Mouse (Mus musculus) heart, embryonic 12.5 days (tissue): ENCODE data around the gene Ppp2r2c. TPM values are rescaled to one million over a fixed set of nuclear protein-coding genes. Genes with fewer than 3 reads are reported as not detected.
A peak's percentile ranks its signal among the peaks of the same experiment; 100 is the strongest.

ENCODE experiments used
- ATAC-seq: fragments of 200-750 bp; cut with Nextera tagmentation; 2 replicates; pipeline ENCODE4 v1.8.0; 2017; ENCODE audit warnings: moderate TSS enrichment, moderate library complexity; ENCODE audit not compliant: insufficient number of reproducible peaks, low FRiP score
- H3K27ac ChIP-seq: fragments of 300-500 bp; sonication (generic); 2 replicates; pipeline ENCODE4 v1.5.1; 2016; ENCODE audit warnings: mild to moderate bottlenecking, moderate library complexity; ENCODE audit not compliant: poor library complexity, severe bottlenecking
- H3K27me3 ChIP-seq: fragments of 300-500 bp; sonication (generic); replicated peaks from 2 replicates; pipeline ENCODE4 v1.6.1; 2016; ENCODE audit warnings: mild to moderate bottlenecking, moderate library complexity
- H3K36me3 ChIP-seq: fragments of 300-500 bp; sonication (generic); 2 replicates; pipeline ENCODE4 v1.6.1; 2016; ENCODE audit warnings: mild to moderate bottlenecking, moderate library complexity
- H3K4me1 ChIP-seq: fragments of 300-500 bp; sonication (generic); replicated peaks from 2 replicates; pipeline ENCODE4 v1.6.1; 2016; ENCODE audit warnings: mild to moderate bottlenecking
- H3K4me2 ChIP-seq: fragments of 300-500 bp; sonication (generic); 2 replicates; pipeline ENCODE4 v1.6.1; 2016; ENCODE audit warnings: mild to moderate bottlenecking, moderate library complexity
- H3K4me3 ChIP-seq: fragments of 300-500 bp; sonication (generic); 2 replicates; pipeline ENCODE4 v1.5.1; 2016; ENCODE audit warnings: mild to moderate bottlenecking
- H3K9ac ChIP-seq: fragments of 300-500 bp; sonication (generic); 2 replicates; pipeline ENCODE4 v1.6.1; 2016; ENCODE audit warnings: mild to moderate bottlenecking, moderate library complexity
- H3K9me3 ChIP-seq: fragments of 300-500 bp; sonication (generic); replicated peaks from 2 replicates; pipeline ENCODE4 v1.6.1; 2016; ENCODE audit warnings: mild to moderate bottlenecking, moderate library complexity
- WGBS: fragments of 180-500 bp; shearing (Covaris S2); methylation state at CpG from one replicate; pipeline ENCODE4 v1.1.7; 2016; 5-methylcytosine and 5-hydroxymethylcytosine counted together
- polyA plus RNA-seq: library from polyadenylated mRNA; unstranded; fragments of >200 nt; fragmentation: Nextera tagmentation; extraction: Ambion mirVana; gene quantifications from 2 replicates; pipeline ENCODE4 v1.2.1, GENCODE M21; 2016

The Ppp2r2c gene
- polyA plus RNA-seq, 1 experiment from 2014 or later, result 0.14 TPM

- no peaks in the 10 kb centered on the region for H3K9me3 ChIP-seq
- H3K4me2 ChIP-seq, result no peak overlapping the region
- ATAC-seq, result no peak
- 75% methylated on average over 10 of the region's 10 CpGs for WGBS
- H3K9ac ChIP-seq, result no peak overlapping the region
- H3K27ac ChIP-seq, result no peak overlapping the region
- H3K4me3 ChIP-seq, result no peak overlapping the region
- H3K27me3 ChIP-seq, result peaks cover 38% of the 10 kb centered on the region
- H3K36me3 ChIP-seq, result no peaks in the 10 kb centered on the region
- H3K4me1 ChIP-seq, result peaks cover 8% of the 10 kb centered on the region
Observed at GRCm38 (mm10) chr5:36895621-36896573, 27.6 kb downstream of the Ppp2r2c start.

GRCm38 (mm10) chr5:36897999-36898398 lies 29.7 kb downstream of the Ppp2r2c start:
- ATAC-seq, result no peak
- Histone ChIP-seq H3K4me2 (no peak overlapping the region), H3K9me3 (no peaks in the 10 kb centered on the region), H3K27ac (no peak overlapping the region), H3K27me3 (peaks cover 35% of the 10 kb centered on the region), H3K4me3 (no peak overlapping the region), H3K9ac (no peak overlapping the region), H3K36me3 (no peaks in the 10 kb centered on the region), H3K4me1 (no peaks in the 10 kb centered on the region; the same call in 1 of the 2 replicates)
- WGBS, result 75% methylated on average over 8 of the region's 8 CpGs

- H3K9ac ChIP-seq, result no peak overlapping the region
- peaks cover 29% of the 10 kb centered on the region for H3K27me3 ChIP-seq
- H3K4me1 ChIP-seq, result no peaks in the 10 kb centered on the region; the same call in 1 of the 2 replicates
- no peak for ATAC-seq
- no peak overlapping the region for H3K27ac ChIP-seq
- H3K9me3 ChIP-seq, result no peaks in the 10 kb centered on the region
- WGBS, result 66% methylated on average over 11 of the region's 11 CpGs
- H3K4me2 ChIP-seq, result no peak overlapping the region
- H3K4me3 ChIP-seq, result no peak overlapping the region
- H3K36me3 ChIP-seq, result no peaks in the 10 kb centered on the region
Observed at GRCm38 (mm10) chr5:36898415-36899109, 30.2 kb downstream of the Ppp2r2c start.

GRCm38 (mm10) chr5:36899392-36899791 lies 31.1 kb downstream of the Ppp2r2c start:
- no peak overlapping the region for H3K4me3 ChIP-seq
- H3K27me3 ChIP-seq, result peaks cover 28% of the 10 kb centered on the region
- H3K27ac ChIP-seq, result no peak overlapping the region
- no peak overlapping the region for H3K9ac ChIP-seq
- ATAC-seq, result no peak
- no peak overlapping the region for H3K4me2 ChIP-seq
- H3K9me3 ChIP-seq, result no peaks in the 10 kb centered on the region
- WGBS, result 68% methylated on average over 5 of the region's 5 CpGs
- H3K4me1 ChIP-seq, result no peaks in the 10 kb centered on the region; the same call in 1 of the 2 replicates
- H3K36me3 ChIP-seq, result no peaks in the 10 kb centered on the region

GRCm38 (mm10) chr5:36900189-36900619 lies 31.9 kb downstream of the Ppp2r2c start:
- H3K4me1 ChIP-seq, result no peaks in the 10 kb centered on the region; the same call in 1 of the 2 replicates
- H3K27me3 ChIP-seq, result peaks cover 22% of the 10 kb centered on the region; the same call in 1 of the 2 replicates
- no peaks in the 10 kb centered on the region for H3K9me3 ChIP-seq
- WGBS, result 48% methylated on average over 6 of the region's 6 CpGs
- no peak for ATAC-seq
- no peak overlapping the region for H3K27ac ChIP-seq
- no peaks in the 10 kb centered on the region for H3K36me3 ChIP-seq
- H3K4me3 ChIP-seq, result no peak overlapping the region
- H3K9ac ChIP-seq, result no peak overlapping the region
- no peak overlapping the region for H3K4me2 ChIP-seq

GRCm38 (mm10) chr5:36902807-36903206 lies 34.5 kb downstream of the Ppp2r2c start:
- Histone ChIP-seq H3K27ac (no peak overlapping the region), H3K9me3 (no peaks in the 10 kb centered on the region), H3K36me3 (no peaks in the 10 kb centered on the region), H3K27me3 (peaks cover 15% of the 10 kb centered on the region), H3K4me3 (no peak overlapping the region), H3K4me2 (no peak overlapping the region), H3K4me1 (no peaks in the 10 kb centered on the region; the same call in 1 of the 2 replicates), H3K9ac (no peak overlapping the region)
- WGBS, result 59% methylated on average over 2 of the region's 2 CpGs
- no peak for ATAC-seq

GRCm38 (mm10) chr5:36904131-36904530 lies 35.8 kb downstream of the Ppp2r2c start:
- WGBS, result 76% methylated on average over 2 of the region's 2 CpGs

GRCm38 (mm10) chr5:36904703-36905102 lies 36.4 kb downstream of the Ppp2r2c start:
- 75% methylated on average over 9 of the region's 9 CpGs for WGBS
- no peak overlapping the region for H3K4me3 ChIP-seq

More at GRCm38 (mm10) chr5:36904131-36904530, 35.8 kb downstream of the Ppp2r2c start:
- Histone ChIP-seq H3K9ac (no peak overlapping the region), H3K4me1 (no peaks in the 10 kb centered on the region; the same call in 1 of the 2 replicates), H3K36me3 (no peaks in the 10 kb centered on the region), H3K4me2 (no peak overlapping the region), H3K27me3 (peaks cover 13% of the 10 kb centered on the region), H3K9me3 (no peaks in the 10 kb centered on the region), H3K4me3 (no peak overlapping the region), H3K27ac (no peak overlapping the region)
- no peak for ATAC-seq

GRCm38 (mm10) chr5:36905216-36905615 lies 36.9 kb downstream of the Ppp2r2c start:
- no peak overlapping the region for H3K4me2 ChIP-seq
- no peaks in the 10 kb centered on the region for H3K36me3 ChIP-seq
- ATAC-seq, result 0 out of 2 replicates have a peak, but pooled peaks have one; percentile 11
- peaks cover 22% of the 10 kb centered on the region for H3K27me3 ChIP-seq
- H3K4me3 ChIP-seq, result no peak overlapping the region
- no peaks in the 10 kb centered on the region; the same call in 1 of the 2 replicates for H3K4me1 ChIP-seq
- 72% methylated on average over 8 of the region's 8 CpGs for WGBS
- H3K27ac ChIP-seq, result no peak overlapping the region
- H3K9me3 ChIP-seq, result no peaks in the 10 kb centered on the region
- H3K9ac ChIP-seq, result no peak overlapping the region

More at GRCm38 (mm10) chr5:36904703-36905102, 36.4 kb downstream of the Ppp2r2c start:
- Histone ChIP-seq H3K27me3 (peaks cover 18% of the 10 kb centered on the region), H3K27ac (no peak overlapping the region), H3K4me2 (no peak overlapping the region), H3K9me3 (no peaks in the 10 kb centered on the region), H3K9ac (no peak overlapping the region), H3K36me3 (no peaks in the 10 kb centered on the region), H3K4me1 (no peaks in the 10 kb centered on the region; the same call in 1 of the 2 replicates)
- no peak for ATAC-seq

- Histone ChIP-seq H3K4me1 (no peaks in the 10 kb centered on the region), H3K4me3 (no peak overlapping the region), H3K9ac (no peak overlapping the region), H3K4me2 (no peak overlapping the region), H3K27me3 (peaks cover 43% of the 10 kb centered on the region), H3K9me3 (no peaks in the 10 kb centered on the region), H3K36me3 (no peaks in the 10 kb centered on the region), H3K27ac (no peak overlapping the region)
- 70% methylated on average over 10 of the region's 10 CpGs for WGBS
- no peak for ATAC-seq
Observed at GRCm38 (mm10) chr5:36907695-36908094, 39.4 kb downstream of the Ppp2r2c start.

GRCm38 (mm10) chr5:36909545-36909944 lies 41.2 kb downstream of the Ppp2r2c start:
- H3K36me3 ChIP-seq, result no peaks in the 10 kb centered on the region
- no peaks in the 10 kb centered on the region for H3K9me3 ChIP-seq
- H3K27me3 ChIP-seq, result peaks cover 53% of the 10 kb centered on the region
- 77% methylated on average over 21 of the region's 21 CpGs for WGBS
- H3K9ac ChIP-seq, result no peak overlapping the region
- H3K4me2 ChIP-seq, result no peak overlapping the region
- no peak overlapping the region for H3K27ac ChIP-seq
- H3K4me3 ChIP-seq, result no peak overlapping the region
- no peaks in the 10 kb centered on the region for H3K4me1 ChIP-seq
- no peak for ATAC-seq
